Mouse (Mus musculus) neutrophil, adult 5-6 weeks (primary cell): Measurements from ENCODE around the gene Adgrb3. TPM values are rescaled to one million over a fixed set of nuclear protein-coding genes. Genes with fewer than 3 reads are reported as not detected.
"Not testable (repeated sequence)": the region's sequence is repeated elsewhere in the genome, so short reads cannot be mapped to it uniquely, and the experiment has no call there.

Experiments
- ATAC-seq: fragments of 151-379, 151-347 bp; 2 replicates; pipeline ENCODE4 v1.8.0; 2017; ENCODE audit warnings: mild to moderate bottlenecking, moderate TSS enrichment; ENCODE audit not compliant: insufficient number of reproducible peaks, poor library complexity, low FRiP score, severe bottlenecking; ENCODE audit errors: extremely low read depth
- total RNA-seq: library from RNA; stranded (forward); fragments of 200-1000 nt; gene quantifications from 2 replicates; pipeline ENCODE4 v1.2.3, GENCODE M21; 2017

Adgrb3 gene
- total RNA-seq, 1 experiment from 2014 or later = 0.23 TPM

GRCm38 (mm10) chr1:25755265-25755664 is 74.2 kb downstream of the Adgrb3 start:
- no peak for ATAC-seq

DNA sequence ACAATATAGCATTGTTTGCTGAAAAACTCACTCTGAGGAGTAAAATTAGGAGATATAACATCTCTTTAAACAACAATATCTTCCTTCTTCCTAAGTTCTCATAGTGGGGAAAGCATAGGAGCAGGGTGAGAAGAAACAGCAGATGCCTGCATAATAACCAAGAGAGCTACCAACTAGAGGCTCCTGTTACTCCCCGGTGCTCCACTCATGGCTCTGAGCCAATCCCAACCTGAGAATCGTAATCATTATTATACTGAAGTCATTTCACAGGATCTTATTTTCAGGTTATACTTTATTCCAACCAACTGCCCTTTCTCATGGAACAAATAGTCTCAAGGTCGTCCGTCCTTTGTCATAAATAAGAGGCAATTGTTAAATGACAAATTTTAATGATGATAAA is 75.0 kb downstream of the Adgrb3 start:
- no peak for ATAC-seq

DNA sequence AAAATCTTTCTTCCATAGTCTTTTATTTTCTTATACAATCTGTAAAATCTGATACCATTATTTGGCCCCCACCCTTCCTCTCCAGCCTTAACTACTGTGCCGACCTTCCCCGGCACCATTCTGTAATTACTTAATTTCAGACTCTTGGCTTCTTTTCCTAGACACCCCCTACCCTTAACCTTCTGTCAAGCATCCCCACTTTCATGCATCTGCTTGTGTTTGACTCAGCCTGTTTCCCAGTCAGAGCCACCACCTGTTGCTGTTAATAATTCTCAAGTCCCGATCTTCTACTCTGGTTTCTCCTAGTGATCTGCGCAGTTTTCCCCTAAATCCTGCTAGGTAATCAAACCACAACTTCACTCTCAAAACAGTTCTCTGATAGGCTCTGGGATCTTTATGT is 83.9 kb downstream of the Adgrb3 start:
- no peak for ATAC-seq

- no peak for ATAC-seq
Observed at GRCm38 (mm10) chr1:25744736-25745135, 84.8 kb downstream of the Adgrb3 start.

DNA sequence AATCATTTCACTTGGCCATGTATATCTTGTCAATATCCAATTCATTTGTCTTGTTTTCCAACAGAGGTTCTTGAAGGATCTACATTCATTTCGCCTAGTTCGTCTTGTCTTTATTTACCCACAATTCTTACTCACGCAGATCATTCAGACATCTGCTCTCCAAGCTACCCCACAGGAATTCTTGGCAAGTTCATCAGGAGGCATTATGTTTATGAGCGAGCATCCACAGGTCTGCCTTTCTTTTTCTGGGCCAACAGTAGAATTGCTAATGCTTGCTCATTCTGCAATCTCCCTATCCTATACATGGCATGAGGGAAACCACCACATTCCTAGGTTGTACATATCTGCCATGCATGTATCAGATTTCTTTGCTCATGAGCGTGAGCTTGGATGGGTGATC is 99.7 kb downstream of the Adgrb3 start:
- ATAC-seq = no peak

GRCm38 (mm10) chr1:25711474-25711873 is 118.0 kb downstream of the Adgrb3 start:
- ATAC-seq = no peak

DNA sequence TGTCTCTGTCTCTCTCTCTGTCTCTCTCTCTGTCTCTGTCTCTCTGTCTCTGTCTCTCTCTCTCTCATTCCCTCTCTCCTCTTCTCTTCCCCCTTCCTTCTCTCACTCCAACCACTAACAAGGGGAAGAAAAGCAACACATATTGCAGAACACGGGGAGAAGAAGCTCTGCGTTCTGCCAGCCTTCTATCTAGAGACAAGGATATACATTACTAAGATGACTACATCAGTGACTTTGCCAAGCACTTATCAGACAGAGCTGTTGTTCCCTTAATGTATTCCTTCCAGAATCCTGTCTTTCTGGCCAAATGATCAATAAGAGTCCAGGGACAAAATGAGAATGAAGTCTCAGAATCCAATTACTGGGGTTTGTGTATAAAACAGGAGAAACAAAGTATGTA is 123.2 kb downstream of the Adgrb3 start:
- no peak for ATAC-seq

DNA sequence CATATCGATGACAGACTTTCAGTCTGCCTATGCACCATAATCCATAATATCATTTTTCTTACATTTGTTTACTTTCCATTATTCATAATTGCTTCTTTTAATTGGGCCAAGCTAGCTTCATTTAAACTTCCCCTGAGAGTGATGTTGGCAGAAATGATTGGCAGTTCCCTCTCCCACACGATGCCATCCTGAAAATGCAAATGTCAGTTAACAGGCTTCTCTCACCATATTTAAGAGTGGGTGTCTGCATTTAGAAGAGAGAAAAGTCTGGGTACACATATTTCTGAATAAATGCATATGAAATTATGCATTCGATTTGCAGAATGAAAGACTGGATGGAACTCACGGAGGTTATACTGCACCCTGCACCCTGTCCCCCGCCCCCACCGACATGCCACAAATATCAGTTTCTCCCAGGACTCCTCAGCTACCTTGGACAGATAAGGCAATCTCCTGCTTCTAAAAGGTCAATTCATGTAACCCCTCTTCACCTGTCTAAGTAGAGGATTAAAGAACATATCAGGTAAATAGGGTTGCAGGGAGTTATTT is 130.7 kb downstream of the Adgrb3 start:
- ATAC-seq = no peak

- no peak for ATAC-seq
Observed at GRCm38 (mm10) chr1:25697179-25697578, 132.3 kb downstream of the Adgrb3 start.

- no peak for ATAC-seq
Observed at GRCm38 (mm10) chr1:25696771-25697170, 132.7 kb downstream of the Adgrb3 start.

DNA sequence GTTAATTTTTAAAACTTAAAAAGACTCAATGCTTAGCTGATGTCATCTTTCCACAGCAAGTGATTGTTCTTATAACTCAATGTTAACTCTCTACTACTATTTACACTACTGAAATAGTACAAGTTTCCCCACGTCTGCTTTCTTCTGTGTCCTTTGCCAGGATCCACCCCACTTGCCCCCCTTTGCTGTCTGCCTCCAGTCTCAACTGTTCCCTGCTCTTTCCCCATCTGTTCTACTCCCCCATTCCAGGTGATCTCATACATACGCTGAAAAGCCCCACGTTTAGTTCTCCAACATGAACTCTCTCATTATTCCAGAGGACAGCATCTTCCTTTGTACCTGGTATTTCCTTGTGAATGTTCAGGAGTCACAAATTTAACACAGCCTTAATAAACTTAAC is 147.4 kb downstream of the Adgrb3 start:
- ATAC-seq = no peak

GRCm38 (mm10) chr1:25679656-25680055 is 149.9 kb downstream of the Adgrb3 start:
- ATAC-seq = no peak

DNA sequence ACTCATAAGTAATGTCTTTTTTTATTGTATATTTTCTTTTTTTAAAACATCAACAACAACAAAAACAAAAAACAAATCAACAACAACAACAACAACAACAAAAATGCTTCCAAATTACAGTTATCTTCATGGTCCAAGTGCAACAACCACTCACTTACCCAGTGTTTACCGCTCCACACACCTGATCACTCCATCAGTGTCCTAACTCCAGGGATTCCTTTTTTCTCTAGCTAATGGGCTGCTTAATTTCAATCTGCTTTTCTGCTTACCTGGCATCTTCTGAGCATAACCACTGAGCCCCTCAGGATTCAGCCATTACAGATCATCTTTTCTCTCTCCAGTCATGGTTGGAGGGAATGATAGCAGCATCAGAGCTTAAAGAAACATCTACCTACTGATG is 176.8 kb downstream of the Adgrb3 start:
- ATAC-seq = no peak

- no peak for ATAC-seq
Observed at GRCm38 (mm10) chr1:25644256-25644655, 185.3 kb downstream of the Adgrb3 start.

DNA sequence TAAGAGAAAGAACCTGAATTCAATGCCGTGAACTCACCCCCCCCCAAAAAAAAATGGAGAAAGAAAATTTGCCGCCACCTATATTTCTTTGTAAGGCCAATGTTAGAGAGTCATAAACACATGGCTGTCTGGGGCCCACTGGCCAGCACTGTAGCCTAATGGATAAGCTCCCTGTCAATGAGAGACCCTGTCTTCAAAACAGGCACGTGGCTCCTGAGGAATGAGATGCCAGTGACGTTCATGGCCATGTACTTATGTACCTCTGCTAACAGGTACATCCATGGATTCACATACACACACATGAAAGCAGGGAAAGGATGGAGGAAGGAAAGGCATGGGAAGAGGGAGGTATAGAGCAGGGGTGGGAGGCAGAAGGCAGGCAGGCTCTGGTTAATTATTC is 208.0 kb downstream of the Adgrb3 start:
- ATAC-seq = no peak

DNA sequence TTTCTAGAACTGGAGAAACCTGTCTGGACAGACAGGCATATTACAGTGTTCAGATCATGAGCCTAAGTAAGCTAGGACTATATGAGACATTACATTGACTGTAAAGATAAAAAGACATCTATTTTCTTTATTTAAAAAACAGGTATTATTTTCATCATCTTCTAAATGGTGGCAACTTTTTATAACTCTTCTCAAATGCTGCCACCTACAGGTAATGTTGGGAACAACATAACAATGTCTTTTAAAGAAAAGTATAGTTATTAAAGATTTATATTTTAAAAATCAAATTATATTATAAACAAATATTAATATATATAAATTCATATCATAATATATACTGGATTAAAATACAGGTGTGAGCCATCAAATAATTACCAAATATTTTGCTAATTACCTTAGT is 212.6 kb downstream of the Adgrb3 start:
- ATAC-seq = no peak

GRCm38 (mm10) chr1:25610776-25611175 is 218.7 kb downstream of the Adgrb3 start:
- not testable (repeated sequence) for ATAC-seq

- ATAC-seq = no peak
Observed at GRCm38 (mm10) chr1:25598941-25599340, 230.6 kb downstream of the Adgrb3 start.

DNA sequence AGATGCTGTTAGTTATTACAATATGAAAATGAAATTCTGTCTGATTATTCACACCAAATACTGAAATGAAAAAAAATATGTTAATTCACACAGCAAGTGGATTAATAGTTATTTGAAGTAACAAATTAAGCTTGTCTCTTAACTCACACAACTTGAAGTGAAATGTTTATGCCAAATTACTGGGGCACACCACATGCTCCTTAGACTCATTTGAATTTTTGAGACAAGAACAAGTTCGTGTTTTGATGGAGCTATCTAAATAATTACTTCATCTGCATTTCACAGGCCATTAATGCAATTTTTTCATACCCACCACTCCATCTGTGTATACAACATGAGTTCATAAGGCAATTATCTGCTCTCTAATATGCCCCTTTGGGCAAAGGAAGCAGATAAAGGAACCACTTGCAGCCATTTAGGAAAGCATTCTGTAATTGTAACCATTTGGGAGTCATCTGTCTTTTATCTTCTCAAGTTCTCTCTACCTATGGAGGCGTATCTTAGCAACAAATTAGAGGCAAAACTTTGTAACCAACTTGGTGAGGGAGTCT is 240.9 kb downstream of the Adgrb3 start:
- no peak for ATAC-seq

- no peak for ATAC-seq
Observed at GRCm38 (mm10) chr1:25581698-25582097, 247.8 kb downstream of the Adgrb3 start.

GRCm38 (mm10) chr1:25577836-25578235 is 251.7 kb downstream of the Adgrb3 start:
- ATAC-seq = no peak
